In the genomic region with DNA sequence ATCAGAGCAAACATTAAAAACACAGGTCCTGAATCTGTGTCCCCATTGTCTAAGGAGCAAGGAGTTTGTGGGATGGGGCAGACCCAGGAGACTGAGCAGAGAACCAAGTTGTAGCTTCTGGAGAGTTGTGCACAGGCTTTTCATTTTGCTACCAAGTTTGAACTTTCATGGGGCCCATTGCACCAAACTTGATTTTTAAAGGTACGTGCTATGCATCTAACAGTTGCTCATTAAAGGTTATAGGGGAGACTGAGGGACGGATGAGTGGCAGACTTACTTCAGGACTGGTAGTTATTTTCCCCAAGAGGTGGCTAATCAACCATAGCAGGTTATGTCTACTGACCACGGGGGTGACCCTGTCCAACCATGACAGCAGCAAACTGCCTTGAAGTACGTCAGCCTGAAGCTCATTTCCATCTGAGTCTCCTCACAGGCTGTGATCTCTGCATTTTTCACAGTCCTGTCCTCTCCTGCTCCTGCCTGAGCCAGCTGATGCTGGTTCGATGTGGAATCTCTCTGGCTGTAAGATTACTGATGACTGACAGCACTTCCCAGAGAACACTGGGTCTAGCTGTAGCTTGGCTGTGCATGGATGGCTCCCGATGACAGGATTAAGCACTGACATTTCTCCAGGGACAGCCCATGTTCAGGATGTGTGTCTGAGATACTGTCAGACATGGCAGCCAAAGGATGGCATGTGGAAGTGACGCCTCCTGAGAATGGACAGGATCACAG, we compare ENCODE assay signal across 19 mouse cellular contexts.
DNase-seq lines count a peak whose midpoint lies in the region; ATAC-seq lines count a peak whose summit lies in the region.
"Had no signal": no experiment of that assay in that cellular context is flagged by ENCODE, and none has a peak within 500 bp of the region (broad histone marks: within the 10 kb centered on the region; RNA-seq: fewer than 3 reads in every experiment).

No protein-coding gene starts in this region.

- H3K4me3 ChIP-seq in hindbrain, embryonic 13.5 days = no peak overlapping the region
- H3K4me3 ChIP-seq in hindbrain, embryonic 14.5 days (replicated peaks; ENCODE audit: low read length) = no peak overlapping the region
- no peak overlapping the region for H3K4me3 ChIP-seq in midbrain, embryonic 13.5 days (replicated peaks)
- no peak overlapping the region for H3K4me3 ChIP-seq in midbrain, embryonic 10.5 days
- H3K4me3 ChIP-seq: layer of hippocampus, adult 2 months; limb, embryonic 15.5 days; liver, embryonic 15.5 days had no signal

- no peaks in the 10 kb centered on the region for H3K27me3 ChIP-seq in hindbrain, embryonic 13.5 days
- H3K27me3 ChIP-seq in hindbrain, embryonic 14.5 days (ENCODE audit: control insufficient read depth, insufficient read depth, low read length) = no peaks in the 10 kb centered on the region
- no peaks in the 10 kb centered on the region for H3K27me3 ChIP-seq in midbrain, embryonic 13.5 days
- H3K27me3 ChIP-seq in midbrain, embryonic 10.5 days (ENCODE audit: low read depth, poor library complexity, severe bottlenecking) = peaks cover 19% of the 10 kb centered on the region
- H3K27me3 ChIP-seq: limb, embryonic 15.5 days; liver, embryonic 15.5 days had no signal

- DNase-seq in embryo, embryonic 10 days (ENCODE audit: low spot score) = peak; percentile 5
- DNase-seq in embryo, embryonic 11 days = no peak
- no peak for DNase-seq in hindbrain, embryonic 14.5 days (ENCODE audit: low spot score)
- no peak for DNase-seq in midbrain, embryonic 10.5 days (ENCODE audit: low spot score)
- no peak for DNase-seq in layer of hippocampus, adult 11-12 months (ENCODE audit: low spot score)
- DNase-seq: gastrocnemius, postnatal 25 days; heart, postnatal 10 days; kidney, adult 18-20 months; layer of hippocampus, postnatal 36 days; right cerebral cortex, adult 18-20 months; thymus, postnatal 14 days had no signal

- peak; percentile 49; the same call in 1 of the 2 replicates for ATAC-seq in hindbrain, embryonic 13.5 days (ENCODE audit: low FRiP score)
- ATAC-seq in hindbrain, embryonic 14.5 days (ENCODE audit: low FRiP score) = no peak
- ATAC-seq in midbrain, embryonic 13.5 days = peak; percentile 71; the same call in 1 of the 2 replicates
- ATAC-seq: forebrain, embryonic 16.5 days had no signal

- no peaks in the 10 kb centered on the region for H3K36me3 ChIP-seq in hindbrain, embryonic 13.5 days
- H3K36me3 ChIP-seq in hindbrain, embryonic 14.5 days (replicated peaks; ENCODE audit: control insufficient read depth, insufficient read depth) = no peaks in the 10 kb centered on the region
- no peaks in the 10 kb centered on the region for H3K36me3 ChIP-seq in midbrain, embryonic 13.5 days
- no peaks in the 10 kb centered on the region for H3K36me3 ChIP-seq in midbrain, embryonic 10.5 days
- H3K36me3 ChIP-seq: G1E; limb, embryonic 15.5 days; liver, embryonic 15.5 days had no signal

- no peak overlapping the region for H3K9ac ChIP-seq in hindbrain, embryonic 13.5 days
- no peak overlapping the region for H3K9ac ChIP-seq in hindbrain, embryonic 14.5 days
- H3K9ac ChIP-seq in midbrain, embryonic 13.5 days (replicated peaks) = no peak overlapping the region
- H3K9ac ChIP-seq: limb, embryonic 15.5 days; liver, embryonic 15.5 days had no signal

- no peaks in the 10 kb centered on the region for H3K9me3 ChIP-seq in hindbrain, embryonic 13.5 days
- H3K9me3 ChIP-seq in hindbrain, embryonic 14.5 days (ENCODE audit: control insufficient read depth, low read length) = no peaks in the 10 kb centered on the region
- no peaks in the 10 kb centered on the region for H3K9me3 ChIP-seq in midbrain, embryonic 13.5 days
- no peaks in the 10 kb centered on the region for H3K9me3 ChIP-seq in midbrain, embryonic 10.5 days (replicated peaks)
- H3K9me3 ChIP-seq: G1E; limb, embryonic 15.5 days; liver, embryonic 15.5 days had no signal

- H3K4me1 ChIP-seq in hindbrain, embryonic 13.5 days (replicated peaks) = peaks cover 9% of the 10 kb centered on the region
- H3K4me1 ChIP-seq in hindbrain, embryonic 14.5 days (replicated peaks; ENCODE audit: control insufficient read depth, insufficient read depth, low read length) = no peaks in the 10 kb centered on the region
- H3K4me1 ChIP-seq in midbrain, embryonic 13.5 days (replicated peaks) = no peaks in the 10 kb centered on the region
- H3K4me1 ChIP-seq in midbrain, embryonic 10.5 days = no peaks in the 10 kb centered on the region
- H3K4me1 ChIP-seq: limb, embryonic 15.5 days; liver, embryonic 15.5 days had no signal

- no peak overlapping the region for H3K4me2 ChIP-seq in hindbrain, embryonic 13.5 days
- no peak overlapping the region for H3K4me2 ChIP-seq in hindbrain, embryonic 14.5 days (replicated peaks)
- no peak overlapping the region for H3K4me2 ChIP-seq in midbrain, embryonic 13.5 days (replicated peaks)
- H3K4me2 ChIP-seq: limb, embryonic 15.5 days; liver, embryonic 15.5 days had no signal

- H3K27ac ChIP-seq in hindbrain, embryonic 13.5 days = no peak overlapping the region
- H3K27ac ChIP-seq in hindbrain, embryonic 14.5 days = no peak overlapping the region
- H3K27ac ChIP-seq in midbrain, embryonic 13.5 days = no peak overlapping the region
- H3K27ac ChIP-seq in midbrain, embryonic 10.5 days (replicated peaks) = no peak overlapping the region
- H3K27ac ChIP-seq: layer of hippocampus, adult 2 months; limb, embryonic 15.5 days; liver, embryonic 15.5 days; macrophage had no signal

- WGBS in hindbrain, embryonic 13.5 days = 58% methylated on average over 7 of the region's 7 CpGs
- 56% methylated on average over 7 of the region's 7 CpGs for WGBS in hindbrain, embryonic 14.5 days
- 64% methylated on average over 7 of the region's 7 CpGs for WGBS in midbrain, embryonic 13.5 days
- 76% methylated on average over 7 of the region's 7 CpGs for WGBS in midbrain, embryonic 10.5 days
